Mouse (Mus musculus): Measurements from ENCODE around the gene Fam47e. TPM values are rescaled to one million over a fixed set of nuclear protein-coding genes. Genes with fewer than 3 reads are reported as not detected.

The Fam47e gene
- polyA plus RNA-seq, 1 experiment from 2014 or later, result 0.58 TPM

DNA sequence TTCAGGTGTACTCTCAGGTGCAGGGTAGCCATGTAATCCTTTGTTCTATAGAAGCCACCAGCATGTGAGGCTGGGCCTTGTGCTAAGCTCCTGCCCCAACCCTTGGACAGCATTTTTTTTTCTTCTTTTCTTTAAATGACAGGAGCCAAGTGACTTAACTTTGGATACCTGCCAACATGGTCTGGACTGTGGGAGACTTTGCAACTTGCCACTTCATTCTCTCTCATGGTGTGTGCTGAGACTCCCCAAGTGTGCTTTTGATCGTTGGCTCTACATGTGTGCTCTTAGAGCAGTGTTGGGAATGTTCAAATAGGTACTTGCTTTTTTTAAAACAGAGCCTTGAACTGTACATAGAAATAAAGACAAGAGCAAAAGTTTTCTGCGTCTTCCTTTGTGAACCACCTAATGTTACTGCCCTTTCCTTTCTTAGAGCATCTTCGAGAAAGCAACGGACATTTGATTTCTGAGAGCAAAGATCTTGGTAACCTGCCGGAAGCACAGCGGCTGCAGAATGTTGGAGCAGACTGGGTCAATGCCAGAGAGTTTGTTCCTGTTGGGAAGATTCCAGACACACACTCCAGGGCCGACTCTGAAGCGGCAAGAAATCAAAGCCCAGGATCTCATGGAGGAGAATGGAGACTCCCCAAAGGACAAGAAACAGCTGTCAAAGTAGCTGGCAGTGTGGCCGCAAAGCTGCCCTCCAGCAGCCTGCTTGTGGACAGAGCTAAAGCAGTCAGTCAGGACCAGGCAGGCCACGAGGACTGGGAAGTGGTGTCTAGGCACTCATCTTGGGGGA lies 49.8 kb downstream of the Fam47e start:
- H3K27ac ChIP-seq, result no peak overlapping the region
- no peaks in the 10 kb centered on the region for H3K9me3 ChIP-seq
- H3K4me1 ChIP-seq, result no peaks in the 10 kb centered on the region
- H3K4me3 ChIP-seq, result no peak overlapping the region
- H3K4me2 ChIP-seq, result no peak overlapping the region
- H3K36me3 ChIP-seq, result peaks cover 4% of the 10 kb centered on the region; the same call in 1 of the 2 replicates
- 79% methylated on average over 10 of the region's 10 CpGs for WGBS
- H3K27me3 ChIP-seq, result peaks cover 6% of the 10 kb centered on the region
- ATAC-seq (ENCODE audit: insufficient number of reproducible peaks, insufficient read depth, low FRiP score, low TSS enrichment, low read depth), result no peak
- H3K9ac ChIP-seq, result no peak overlapping the region

DNA sequence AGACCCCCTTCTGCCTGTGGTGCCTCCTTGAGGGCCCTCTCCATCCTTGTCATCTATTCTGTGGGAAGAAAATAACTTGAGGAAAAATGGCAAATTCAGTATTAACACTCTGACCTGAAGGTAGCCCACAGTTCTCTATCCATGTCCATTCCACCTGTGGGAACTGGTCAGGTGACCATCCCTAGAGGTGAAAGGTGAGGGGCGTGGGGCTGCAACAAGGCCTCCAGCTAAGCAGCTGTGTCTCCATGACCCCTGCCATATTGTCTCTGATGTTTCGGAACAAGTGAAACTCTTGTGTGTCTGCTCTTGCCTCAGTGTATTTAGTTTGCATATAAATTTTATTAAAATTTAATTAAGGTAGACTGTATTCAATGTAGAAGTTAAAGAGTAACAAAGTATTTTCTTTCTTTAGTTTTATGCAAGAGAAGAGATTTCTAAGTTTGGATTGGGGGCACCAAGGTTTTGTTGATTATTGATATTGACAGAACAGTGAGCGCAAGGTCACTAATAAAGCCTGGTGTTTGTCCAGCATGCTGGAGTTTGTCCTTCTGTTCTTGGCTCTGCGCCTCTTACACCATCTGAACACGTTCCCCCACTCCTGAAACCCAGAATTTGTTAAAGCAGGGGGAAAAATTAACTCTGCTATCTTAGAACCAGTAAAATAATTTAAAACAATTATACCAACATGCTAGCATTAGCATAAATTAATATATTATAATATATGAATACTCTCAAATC lies 52.8 kb downstream of the Fam47e start:
- H3K9me3 ChIP-seq, result no peaks in the 10 kb centered on the region
- peaks cover 4% of the 10 kb centered on the region; the same call in 1 of the 2 replicates for H3K36me3 ChIP-seq
- H3K4me1 ChIP-seq, result no peaks in the 10 kb centered on the region
- no peaks in the 10 kb centered on the region for H3K27me3 ChIP-seq
- no peak overlapping the region for H3K9ac ChIP-seq
- no peak overlapping the region for H3K27ac ChIP-seq
- no peak overlapping the region for H3K4me2 ChIP-seq
- WGBS, result 83% methylated on average over 5 of the region's 5 CpGs
- no peak for ATAC-seq (ENCODE audit: insufficient number of reproducible peaks, insufficient read depth, low FRiP score, low TSS enrichment, low read depth)
- no peak overlapping the region for H3K4me3 ChIP-seq

DNA sequence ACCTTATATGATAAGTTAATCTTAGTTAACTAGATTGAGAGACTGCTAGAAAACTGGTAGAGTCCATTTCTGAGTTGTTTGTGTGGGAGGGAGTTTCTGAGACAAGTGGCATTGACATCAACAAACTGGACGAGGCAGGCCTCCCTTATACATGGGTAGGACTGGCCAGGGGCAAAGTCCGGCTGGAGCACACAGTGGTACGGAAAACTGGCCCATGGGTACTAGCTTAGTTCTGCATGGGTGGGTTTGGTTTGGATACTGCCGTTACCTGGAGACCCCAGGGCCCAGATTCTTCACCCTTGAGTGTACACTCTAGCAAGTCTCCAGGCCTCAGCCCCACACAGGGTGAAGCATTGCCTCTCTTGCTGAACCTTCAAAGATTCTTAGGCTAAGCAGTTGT lies 57.9 kb downstream of the Fam47e start:
- WGBS, result 89% methylated on average over 4 of the region's 4 CpGs
- H3K9ac ChIP-seq, result no peak overlapping the region
- no peak overlapping the region for H3K4me3 ChIP-seq
- H3K9me3 ChIP-seq, result no peaks in the 10 kb centered on the region
- ATAC-seq (ENCODE audit: insufficient number of reproducible peaks, insufficient read depth, low FRiP score, low TSS enrichment, low read depth), result no peak
- H3K4me1 ChIP-seq, result no peaks in the 10 kb centered on the region
- H3K27me3 ChIP-seq, result no peaks in the 10 kb centered on the region
- no peak overlapping the region for H3K27ac ChIP-seq
- no peaks in the 10 kb centered on the region for H3K36me3 ChIP-seq
- H3K4me2 ChIP-seq, result no peak overlapping the region

DNA sequence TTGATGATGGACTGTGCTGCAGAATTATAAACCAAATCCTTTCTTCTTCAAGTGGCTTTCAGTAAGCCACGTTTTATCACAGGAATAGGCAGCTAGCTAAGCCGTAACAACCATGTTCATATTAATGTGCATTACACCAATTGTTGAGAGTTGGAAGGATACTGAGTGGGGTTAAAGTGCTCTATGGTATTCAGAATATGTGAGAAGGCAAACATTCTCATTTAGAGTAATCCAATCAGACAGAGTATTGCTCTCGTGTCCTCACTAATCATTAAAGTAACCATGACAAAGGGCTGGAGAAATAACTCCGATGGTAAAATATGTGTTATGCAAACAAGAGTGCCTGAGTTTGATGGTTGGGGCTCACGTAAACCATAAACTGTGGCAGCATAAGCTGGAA lies 67.0 kb downstream of the Fam47e start:
- Histone ChIP-seq H3K36me3 (no peaks in the 10 kb centered on the region), H3K27ac (no peak overlapping the region), H3K4me3 (no peak overlapping the region), H3K9me3 (no peaks in the 10 kb centered on the region), H3K4me1 (no peaks in the 10 kb centered on the region), H3K4me2 (no peak overlapping the region), H3K27me3 (no peaks in the 10 kb centered on the region), H3K9ac (no peak overlapping the region)
- ATAC-seq (ENCODE audit: insufficient number of reproducible peaks, insufficient read depth, low FRiP score, low TSS enrichment, low read depth), result no peak
- 64% methylated on average over 5 of the region's 5 CpGs for WGBS

DNA sequence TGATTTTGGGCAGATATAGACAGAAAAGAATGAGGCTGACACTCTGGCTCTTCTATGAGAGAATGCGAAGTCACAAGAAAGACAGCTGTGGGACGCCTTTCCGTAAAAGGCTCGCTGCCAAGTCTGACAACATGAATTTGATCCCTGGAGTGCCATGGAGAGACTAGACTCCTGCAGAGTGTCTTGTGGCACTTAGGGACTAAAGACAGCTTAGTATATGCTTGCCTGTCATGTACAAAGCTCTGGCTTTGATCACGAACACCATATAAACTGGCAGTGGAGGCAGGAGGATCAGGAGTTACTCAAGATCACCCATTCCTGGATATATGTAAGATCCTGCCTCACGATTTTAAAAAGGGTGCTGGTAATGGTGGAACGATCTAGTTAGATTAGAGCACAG lies 73.0 kb downstream of the Fam47e start:
- Histone ChIP-seq H3K4me1 (no peaks in the 10 kb centered on the region), H3K9ac (no peak overlapping the region), H3K36me3 (no peaks in the 10 kb centered on the region), H3K4me2 (no peak overlapping the region), H3K27me3 (no peaks in the 10 kb centered on the region), H3K4me3 (no peak overlapping the region), H3K27ac (no peak overlapping the region), H3K9me3 (no peaks in the 10 kb centered on the region)
- 72% methylated on average over 7 of the region's 7 CpGs for WGBS
- ATAC-seq (ENCODE audit: insufficient number of reproducible peaks, insufficient read depth, low FRiP score, low TSS enrichment, low read depth), result no peak

DNA sequence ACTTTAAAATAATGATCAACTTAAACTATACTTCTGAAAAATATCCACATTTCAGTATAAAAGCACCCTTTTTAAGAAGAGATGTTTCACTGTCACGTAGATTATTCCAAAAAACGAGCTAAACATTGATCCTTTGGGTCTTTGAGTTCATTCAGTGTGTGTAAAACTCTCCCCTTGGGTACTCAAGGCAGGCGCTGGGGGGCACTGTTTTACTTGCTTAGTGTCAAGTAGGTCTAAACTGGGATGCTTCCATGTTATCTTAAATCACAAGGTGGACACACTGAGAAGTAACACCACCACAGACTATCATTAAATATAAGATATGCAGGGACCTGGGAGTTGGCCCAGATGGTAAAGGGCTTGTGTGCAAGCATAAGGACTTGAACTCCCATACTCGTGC lies 78.7 kb downstream of the Fam47e start:
- Histone ChIP-seq H3K9ac (no peak overlapping the region), H3K4me1 (no peaks in the 10 kb centered on the region), H3K27me3 (no peaks in the 10 kb centered on the region), H3K36me3 (no peaks in the 10 kb centered on the region), H3K4me3 (no peak overlapping the region), H3K4me2 (no peak overlapping the region), H3K9me3 (no peaks in the 10 kb centered on the region), H3K27ac (no peak overlapping the region)
- 58% methylated on average over 4 of the region's 4 CpGs for WGBS
- no peak for ATAC-seq (ENCODE audit: insufficient number of reproducible peaks, insufficient read depth, low FRiP score, low TSS enrichment, low read depth)

DNA sequence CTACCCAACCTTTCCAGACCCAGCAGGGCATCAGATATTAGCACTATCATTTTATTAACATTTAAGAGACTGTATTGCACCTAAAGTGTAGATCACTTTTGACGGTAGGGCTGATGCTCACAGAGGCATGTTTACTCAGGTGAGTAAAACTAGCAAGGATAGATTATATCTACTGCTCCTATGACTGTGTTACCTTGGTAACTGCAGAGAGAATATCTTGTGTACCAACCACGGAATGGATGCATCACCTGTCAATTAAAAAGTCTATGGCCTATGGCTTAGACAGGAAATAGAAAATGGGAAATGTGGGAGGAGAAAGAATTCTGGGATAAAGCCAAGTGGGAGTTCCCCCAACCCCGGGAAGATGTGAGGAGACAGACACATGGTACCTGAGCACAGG lies 80.0 kb downstream of the Fam47e start:
- no peaks in the 10 kb centered on the region for H3K36me3 ChIP-seq
- H3K4me1 ChIP-seq, result no peaks in the 10 kb centered on the region
- no peak for ATAC-seq (ENCODE audit: insufficient number of reproducible peaks, insufficient read depth, low FRiP score, low TSS enrichment, low read depth)
- WGBS, result 75% methylated on average over 3 of the region's 3 CpGs
- H3K27ac ChIP-seq, result no peak overlapping the region
- H3K27me3 ChIP-seq, result no peaks in the 10 kb centered on the region
- no peak overlapping the region for H3K4me2 ChIP-seq
- no peak overlapping the region for H3K9ac ChIP-seq
- no peaks in the 10 kb centered on the region for H3K9me3 ChIP-seq
- no peak overlapping the region for H3K4me3 ChIP-seq

DNA sequence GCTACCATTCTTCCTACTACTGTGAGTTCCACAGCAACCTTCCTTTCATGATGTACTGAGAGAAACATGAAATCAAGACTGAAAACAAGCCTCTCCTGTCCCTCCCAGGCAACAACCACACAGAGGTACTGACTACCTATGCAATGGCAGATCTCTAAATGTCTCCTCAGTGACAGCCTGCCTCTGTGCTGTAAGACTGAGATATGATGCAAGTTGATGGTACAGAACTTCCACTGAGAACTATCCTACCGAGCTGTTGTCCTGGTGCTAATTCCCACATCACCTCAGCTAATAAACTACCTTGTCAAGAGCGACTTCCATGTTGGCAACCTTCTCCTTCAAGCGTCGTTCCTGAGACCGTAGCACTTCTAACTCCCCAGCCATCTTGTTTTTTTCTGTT lies 81.0 kb downstream of the Fam47e start:
- Histone ChIP-seq H3K9me3 (no peaks in the 10 kb centered on the region), H3K27me3 (no peaks in the 10 kb centered on the region), H3K4me2 (no peak overlapping the region), H3K4me1 (no peaks in the 10 kb centered on the region), H3K36me3 (no peaks in the 10 kb centered on the region), H3K4me3 (no peak overlapping the region), H3K9ac (no peak overlapping the region), H3K27ac (no peak overlapping the region)
- WGBS, result 88% methylated on average over 5 of the region's 5 CpGs
- no peak for ATAC-seq (ENCODE audit: insufficient number of reproducible peaks, insufficient read depth, low FRiP score, low TSS enrichment, low read depth)

DNA sequence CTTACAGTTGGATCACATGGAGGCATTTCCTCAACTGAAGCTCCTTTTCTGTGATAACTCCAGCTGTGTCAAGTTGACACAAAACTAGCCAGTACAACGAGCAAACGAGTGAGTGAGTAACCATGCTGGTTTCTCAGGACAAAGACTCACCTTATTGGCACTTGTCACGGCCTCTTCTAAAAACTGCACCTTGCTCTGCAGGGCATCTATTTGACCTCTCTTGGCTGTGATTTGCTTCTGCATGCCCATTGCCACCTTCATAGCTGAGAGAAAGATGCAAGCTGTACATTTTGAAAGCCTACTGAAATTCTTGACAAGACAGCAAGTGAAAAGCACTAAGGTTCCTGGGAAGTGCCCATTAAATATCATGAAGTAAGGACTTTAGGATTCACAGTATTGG lies 86.0 kb downstream of the Fam47e start:
- Histone ChIP-seq H3K27ac (no peak overlapping the region), H3K36me3 (no peaks in the 10 kb centered on the region), H3K9me3 (no peaks in the 10 kb centered on the region), H3K4me3 (no peak overlapping the region), H3K27me3 (no peaks in the 10 kb centered on the region), H3K9ac (no peak overlapping the region), H3K4me2 (no peak overlapping the region), H3K4me1 (no peaks in the 10 kb centered on the region)
- WGBS, result 83% methylated on average over 3 of the region's 3 CpGs
- ATAC-seq (ENCODE audit: insufficient number of reproducible peaks, insufficient read depth, low FRiP score, low TSS enrichment, low read depth), result no peak

Other genes starting within 250 kb of the Fam47e start
- gene Sdad1, start 244.6 kb upstream of the Fam47e start, polyA plus RNA-seq (2015; fragmentation: Nextera tagmentation; extraction: Ambion mirVana), result 41.0 and 44.8 TPM in 2 replicates
- not detected in 2 replicates for gene Cxcl9, start 227.0 kb upstream of the Fam47e start, polyA plus RNA-seq (2015; fragmentation: Nextera tagmentation; extraction: Ambion mirVana)
- 2.4 and 2.5 TPM in 2 replicates for gene Art3, start 223.2 kb upstream of the Fam47e start, polyA plus RNA-seq (2015; fragmentation: Nextera tagmentation; extraction: Ambion mirVana)
- gene Cxcl10, start 206.2 kb upstream of the Fam47e start, polyA plus RNA-seq (2015; fragmentation: Nextera tagmentation; extraction: Ambion mirVana), result 0.45 and 0.73 TPM in 2 replicates
- gene Nup54, start 119.8 kb upstream of the Fam47e start, polyA plus RNA-seq (2015; fragmentation: Nextera tagmentation; extraction: Ambion mirVana), result 52.7 and 57.0 TPM in 2 replicates
- 7.9 and 9.0 TPM in 2 replicates for gene Scarb2, start 48.2 kb upstream of the Fam47e start, polyA plus RNA-seq (2015; fragmentation: Nextera tagmentation; extraction: Ambion mirVana)
- 12.2 and 13.4 TPM in 2 replicates for gene Stbd1, start 48.0 kb downstream of the Fam47e start, polyA plus RNA-seq (2015; fragmentation: Nextera tagmentation; extraction: Ambion mirVana)
- 0.41 and 1.2 TPM in 2 replicates for gene Ccdc158, start 120.2 kb downstream of the Fam47e start, polyA plus RNA-seq (2015; fragmentation: Nextera tagmentation; extraction: Ambion mirVana)
- gene Shroom3, start 128.4 kb downstream of the Fam47e start, polyA plus RNA-seq (2015; fragmentation: Nextera tagmentation; extraction: Ambion mirVana), result 1.7 and 2.1 TPM in 2 replicates

Data from embryonic facial prominence, embryonic 13.5 days (tissue).